Mouse (Mus musculus) stomach, embryonic 16.5 days (tissue): ENCODE data around the gene F2rl2. TPM values are rescaled to one million over a fixed set of nuclear protein-coding genes. Genes with fewer than 3 reads are reported as not detected.

Experiments used
- ATAC-seq: fragments of 200-750 bp; cut with Nextera tagmentation; 2 replicates; pipeline ENCODE4 v1.8.0; 2017; ENCODE audit warnings: moderate number of reproducible peaks, moderate TSS enrichment; ENCODE audit not compliant: insufficient read depth, low FRiP score
- H3K27ac ChIP-seq: fragments of 300-500 bp; sonication (generic); 2 replicates; pipeline ENCODE4 v1.5.1; 2014; ENCODE audit warnings: low read length
- H3K27me3 ChIP-seq: fragments of 300-500 bp; sonication (generic); 2 replicates; pipeline ENCODE4 v1.6.1; 2014; ENCODE audit warnings: low read length, control low read depth, mixed read lengths; ENCODE audit not compliant: control insufficient read depth, insufficient read depth
- H3K36me3 ChIP-seq: fragments of 300-500 bp; sonication (generic); 2 replicates; pipeline ENCODE4 v1.6.1; 2014; ENCODE audit warnings: low read length; ENCODE audit not compliant: control insufficient read depth, insufficient read depth
- H3K4me1 ChIP-seq: fragments of 300-500 bp; sonication (generic); 2 replicates; pipeline ENCODE4 v1.6.1; 2014; ENCODE audit warnings: low read length, control low read depth, mixed read lengths; ENCODE audit not compliant: control insufficient read depth, insufficient read depth
- H3K4me2 ChIP-seq: fragments of 300-500 bp; sonication (generic); 2 replicates; pipeline ENCODE4 v1.6.1; 2014; ENCODE audit warnings: low read depth, low read length, mixed read lengths
- H3K4me3 ChIP-seq: fragments of 300-500 bp; sonication (generic); replicated peaks from 2 replicates; pipeline ENCODE4 v1.5.1; 2014; ENCODE audit warnings: mild to moderate bottlenecking, low read length
- H3K9ac ChIP-seq: fragments of 300-500 bp; sonication (generic); 2 replicates; pipeline ENCODE4 v1.6.1; 2014; ENCODE audit warnings: low read length
- H3K9me3 ChIP-seq: fragments of 300-500 bp; sonication (generic); replicated peaks from 2 replicates; pipeline ENCODE4 v1.6.1; 2016; ENCODE audit warnings: low read length, control low read depth; ENCODE audit not compliant: control insufficient read depth
- WGBS: fragments of 180-500 bp; shearing (Covaris S2); extraction: QIAGEN DNeasy Blood & Tissue Kit; methylation state at CpG from one replicate; pipeline ENCODE4 v1.1.7; 2014; 5-methylcytosine and 5-hydroxymethylcytosine counted together
- polyA plus RNA-seq: library from polyadenylated mRNA; unstranded; fragments of >200 nt; fragmentation: Nextera tagmentation; extraction: Ambion mirVana; gene quantifications from 2 replicates; pipeline ENCODE4 v1.2.1, GENCODE M21; 2015

Gene F2rl2
- polyA plus RNA-seq, 1 experiment from 2014 or later: 0.28 TPM

GRCm38 (mm10) chr13:95665644-95666356 is 30.9 kb upstream of the F2rl2 start:
- no peaks in the 10 kb centered on the region for H3K4me1 ChIP-seq
- H3K27me3 ChIP-seq: no peaks in the 10 kb centered on the region
- H3K9ac ChIP-seq: no peak overlapping the region
- H3K4me3 ChIP-seq: no peak overlapping the region
- H3K9me3 ChIP-seq: no peaks in the 10 kb centered on the region
- H3K4me2 ChIP-seq: no peak overlapping the region
- H3K27ac ChIP-seq: no peak overlapping the region
- H3K36me3 ChIP-seq: peaks cover 10% of the 10 kb centered on the region; the same call in 1 of the 2 replicates
- 78% methylated on average over 13 of the region's 13 CpGs for WGBS
- ATAC-seq: no peak

- 0 out of 2 replicates have a peak, but pooled peaks have one; percentile 33 for ATAC-seq
These were observed 29.4 kb upstream of the F2rl2 start for GRCm38 (mm10) chr13:95667260-95667659.

GRCm38 (mm10) chr13:95670534-95670933 is 26.1 kb upstream of the F2rl2 start:
- no peaks in the 10 kb centered on the region for H3K4me1 ChIP-seq
- no peak overlapping the region for H3K27ac ChIP-seq
- no peak overlapping the region for H3K4me2 ChIP-seq
- no peak overlapping the region for H3K4me3 ChIP-seq
- WGBS: 80% methylated on average over 5 of the region's 5 CpGs
- peaks cover 5% of the 10 kb centered on the region; the same call in 1 of the 2 replicates for H3K36me3 ChIP-seq
- H3K9me3 ChIP-seq: no peaks in the 10 kb centered on the region
- H3K9ac ChIP-seq: no peak overlapping the region
- H3K27me3 ChIP-seq: no peaks in the 10 kb centered on the region
- no peak for ATAC-seq

More at GRCm38 (mm10) chr13:95667260-95667659, 29.4 kb upstream of the F2rl2 start:
- no peaks in the 10 kb centered on the region for H3K4me1 ChIP-seq
- 20% methylated on average over 7 of the region's 7 CpGs for WGBS
- H3K9ac ChIP-seq: no peak overlapping the region
- no peak overlapping the region for H3K27ac ChIP-seq
- no peak overlapping the region for H3K4me2 ChIP-seq
- no peaks in the 10 kb centered on the region for H3K9me3 ChIP-seq
- no peaks in the 10 kb centered on the region for H3K27me3 ChIP-seq
- no peak overlapping the region for H3K4me3 ChIP-seq
- H3K36me3 ChIP-seq: peaks cover 10% of the 10 kb centered on the region; the same call in 1 of the 2 replicates

GRCm38 (mm10) chr13:95671108-95671897 is 25.4 kb upstream of the F2rl2 start:
- Histone ChIP-seq H3K27ac (no peak overlapping the region), H3K27me3 (no peaks in the 10 kb centered on the region), H3K36me3 (peaks cover 5% of the 10 kb centered on the region; the same call in 1 of the 2 replicates), H3K4me1 (no peaks in the 10 kb centered on the region), H3K9me3 (no peaks in the 10 kb centered on the region), H3K9ac (no peak overlapping the region), H3K4me2 (no peak overlapping the region), H3K4me3 (no peak overlapping the region)
- 68% methylated on average over 9 of the region's 9 CpGs for WGBS
- no peak for ATAC-seq

GRCm38 (mm10) chr13:95672372-95672771 is 24.3 kb upstream of the F2rl2 start:
- WGBS: 84% methylated on average over 7 of the region's 7 CpGs
- Histone ChIP-seq H3K4me2 (no peak overlapping the region), H3K27ac (no peak overlapping the region), H3K27me3 (no peaks in the 10 kb centered on the region), H3K4me3 (no peak overlapping the region), H3K4me1 (no peaks in the 10 kb centered on the region), H3K9me3 (no peaks in the 10 kb centered on the region), H3K9ac (no peak overlapping the region), H3K36me3 (peaks cover 5% of the 10 kb centered on the region; the same call in 1 of the 2 replicates)
- no peak for ATAC-seq

GRCm38 (mm10) chr13:95679078-95679477 is 17.6 kb upstream of the F2rl2 start:
- H3K36me3 ChIP-seq: no peaks in the 10 kb centered on the region
- H3K27ac ChIP-seq: no peak overlapping the region
- no peak overlapping the region for H3K4me2 ChIP-seq
- H3K9me3 ChIP-seq: no peaks in the 10 kb centered on the region
- H3K4me1 ChIP-seq: no peaks in the 10 kb centered on the region
- WGBS: 78% methylated on average over 5 of the region's 5 CpGs
- ATAC-seq: no peak
- no peaks in the 10 kb centered on the region for H3K27me3 ChIP-seq
- H3K9ac ChIP-seq: no peak overlapping the region
- H3K4me3 ChIP-seq: no peak overlapping the region

- H3K27ac ChIP-seq: no peak overlapping the region
- H3K27me3 ChIP-seq: no peaks in the 10 kb centered on the region
- no peaks in the 10 kb centered on the region for H3K9me3 ChIP-seq
- H3K4me1 ChIP-seq: no peaks in the 10 kb centered on the region
- H3K4me2 ChIP-seq: no peak overlapping the region
- no peak overlapping the region for H3K9ac ChIP-seq
- H3K4me3 ChIP-seq: no peak overlapping the region
- H3K36me3 ChIP-seq: no peaks in the 10 kb centered on the region
- ATAC-seq: peak; percentile 60; the same call in 1 of the 2 replicates
- WGBS: 72% methylated on average over 4 of the region's 4 CpGs
These were observed 17.1 kb upstream of the F2rl2 start for GRCm38 (mm10) chr13:95679491-95679941.

- H3K36me3 ChIP-seq: no peaks in the 10 kb centered on the region
- H3K27ac ChIP-seq: no peak overlapping the region
- no peaks in the 10 kb centered on the region for H3K4me1 ChIP-seq
- no peaks in the 10 kb centered on the region for H3K9me3 ChIP-seq
- H3K9ac ChIP-seq: no peak overlapping the region
- 85% methylated on average over 9 of the region's 9 CpGs for WGBS
- no peak overlapping the region for H3K4me3 ChIP-seq
- H3K27me3 ChIP-seq: no peaks in the 10 kb centered on the region
- no peak for ATAC-seq
- H3K4me2 ChIP-seq: no peak overlapping the region
These were observed 11.9 kb upstream of the F2rl2 start for GRCm38 (mm10) chr13:95684656-95685244.

- no peak overlapping the region for H3K4me3 ChIP-seq
- H3K9ac ChIP-seq: no peak overlapping the region
- no peak overlapping the region for H3K4me2 ChIP-seq
- no peaks in the 10 kb centered on the region for H3K36me3 ChIP-seq
- no peaks in the 10 kb centered on the region for H3K27me3 ChIP-seq
- no peaks in the 10 kb centered on the region for H3K4me1 ChIP-seq
- H3K9me3 ChIP-seq: no peaks in the 10 kb centered on the region
- ATAC-seq: no peak
- H3K27ac ChIP-seq: no peak overlapping the region
- 70% methylated on average over 5 of the region's 5 CpGs for WGBS
These were observed 10.9 kb upstream of the F2rl2 start for GRCm38 (mm10) chr13:95685736-95686135.
